Mouse (Mus musculus) liver, adult (tissue): Measurements from ENCODE around the gene Ggn.

Source experiments
- GATA4 ChIP-seq: IDR thresholded peaks from 2 replicates; pipeline ENCODE4 v1.6.1; 2014; ENCODE audit warnings: mild to moderate bottlenecking, low read length; ENCODE audit not compliant: insufficient replicate concordance

The Ggn gene

DNA sequence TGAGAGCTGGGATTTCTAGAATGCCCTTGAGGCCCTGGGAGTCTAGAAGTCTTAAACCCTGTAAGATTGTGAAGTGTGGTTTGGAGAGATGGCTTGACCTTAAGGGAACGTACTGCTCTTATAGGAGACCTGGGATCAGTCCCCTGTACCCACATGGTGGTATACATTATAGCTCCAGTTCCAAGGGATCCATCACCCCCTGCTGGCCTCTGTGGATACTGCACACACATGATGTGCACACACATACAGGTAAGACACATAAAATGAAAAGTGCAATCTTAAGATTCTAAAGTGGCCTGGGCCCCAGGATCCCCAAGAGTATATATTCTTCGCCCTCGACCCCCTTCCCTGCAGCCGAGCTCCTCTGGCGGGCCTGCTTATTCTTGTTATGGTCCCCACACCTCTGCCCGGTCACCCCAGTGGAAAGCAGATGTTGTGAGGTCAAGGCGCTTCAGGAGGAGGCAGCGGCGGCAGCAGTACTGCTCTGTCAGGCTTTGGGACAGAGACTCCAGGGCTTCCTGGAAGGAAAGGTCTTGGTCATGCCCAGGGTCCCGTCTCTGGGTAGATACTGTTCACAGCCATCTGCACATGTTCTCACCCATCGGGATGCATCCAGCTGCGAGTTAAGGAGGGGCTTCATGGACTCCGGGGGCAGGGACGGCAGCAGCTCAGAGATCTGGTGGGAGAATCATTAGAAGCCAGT, 15.8 kb upstream of the Ggn start:
- TF ChIP-seq GATA4 = no peak

DNA sequence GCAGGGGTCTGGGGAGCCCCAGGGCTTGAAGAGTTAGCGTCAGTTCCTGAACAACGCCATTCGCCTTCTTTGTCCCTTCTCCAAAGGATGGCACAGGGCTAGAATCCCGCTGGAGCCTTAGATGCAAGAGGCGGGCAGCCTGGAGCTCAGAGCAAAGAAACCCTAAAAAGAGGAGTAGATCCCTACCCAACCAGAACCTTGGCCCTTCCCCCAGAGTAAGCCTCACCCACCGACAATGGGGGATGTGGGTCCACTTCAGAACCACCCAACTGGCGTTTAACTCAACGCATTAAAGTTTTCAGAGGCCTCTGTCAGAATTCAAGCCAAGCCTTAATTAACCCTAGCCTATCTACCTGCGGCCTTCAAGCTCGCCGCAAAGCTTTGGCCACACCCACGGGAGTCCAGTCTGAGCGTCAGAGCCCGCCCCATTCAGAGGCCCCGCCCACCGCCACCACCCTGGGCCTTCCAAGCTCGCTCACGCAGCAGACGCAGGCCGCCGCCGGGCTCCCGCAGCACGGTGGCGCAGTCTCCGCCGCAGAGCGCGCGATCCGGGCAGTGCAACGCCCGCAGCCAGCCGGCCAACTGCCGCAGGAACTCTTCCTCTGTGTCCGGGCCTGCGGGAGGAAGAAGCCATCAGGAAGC, 14.7 kb upstream of the Ggn start:
- TF ChIP-seq GATA4 = no peak

DNA sequence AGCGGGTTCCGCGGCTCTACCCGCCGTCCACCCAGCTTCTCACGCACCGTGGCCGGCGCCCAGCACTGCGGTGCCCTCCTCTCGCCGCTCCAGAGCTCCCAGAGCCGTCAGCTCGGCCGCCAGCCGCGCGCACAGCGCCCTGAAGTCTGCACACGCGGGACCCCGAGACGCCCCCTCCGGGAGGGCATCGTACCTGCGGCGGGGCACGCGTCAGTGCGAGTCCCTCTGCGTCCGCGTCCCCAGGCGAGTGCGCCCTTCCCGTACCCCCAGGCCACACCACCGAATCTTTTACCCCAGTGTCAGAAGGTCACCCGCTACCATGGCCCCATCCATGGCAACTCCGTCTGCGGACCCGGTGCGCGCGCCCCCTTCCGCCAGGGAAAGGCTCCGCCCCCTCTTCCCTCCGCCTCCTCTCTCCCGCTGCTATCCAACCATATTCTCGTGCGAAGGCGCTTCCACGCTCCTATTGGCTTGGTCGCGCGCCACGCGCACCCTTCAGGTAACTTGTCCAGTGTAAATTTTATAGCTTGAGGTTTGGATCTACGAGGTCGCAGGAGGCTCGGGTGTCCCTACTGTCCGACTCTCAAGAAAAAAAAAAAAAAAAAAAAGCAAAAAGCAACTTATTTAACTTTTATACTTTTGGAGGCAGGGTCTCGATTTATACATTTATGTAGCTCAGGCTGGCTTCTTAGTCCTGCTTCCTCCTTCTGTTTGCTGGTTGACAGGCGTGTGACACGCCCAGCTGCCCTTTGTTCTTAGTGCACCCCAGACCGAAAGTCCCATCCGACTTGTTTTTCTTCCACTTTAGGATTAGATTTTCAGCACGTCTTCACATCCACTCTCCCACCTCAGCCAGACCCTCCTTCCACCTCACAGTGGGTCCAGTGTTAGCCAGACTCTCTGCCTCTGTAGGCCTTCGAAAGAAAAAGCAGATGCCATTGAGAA, 13.9 kb upstream of the Ggn start, which contains the start of gene Fam98c:
TSS of gene Fam98c (minus strand) at position 397 of the 945 bp plus-strand sequence.
- no peak for TF ChIP-seq GATA4

DNA sequence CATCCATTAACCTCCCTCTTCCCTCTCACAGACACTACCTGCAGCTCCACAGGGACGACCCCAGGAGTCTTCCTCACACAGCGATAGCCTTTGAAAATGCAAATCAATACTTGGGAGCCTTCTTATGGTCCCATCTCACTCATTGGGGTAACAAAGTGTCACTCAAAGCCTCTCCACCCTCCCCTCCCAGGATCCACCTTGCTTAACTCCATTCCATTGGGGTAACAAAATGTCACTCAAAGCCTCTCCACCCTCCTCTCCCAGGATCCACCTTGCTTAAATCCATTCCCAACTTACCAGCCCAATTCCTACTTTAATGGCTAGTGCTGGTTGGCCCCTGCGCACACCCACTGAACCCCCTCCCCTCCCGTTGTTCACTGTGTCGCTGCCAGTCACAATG, 11.7 kb upstream of the Ggn start:
- TF ChIP-seq GATA4 = no peak

DNA sequence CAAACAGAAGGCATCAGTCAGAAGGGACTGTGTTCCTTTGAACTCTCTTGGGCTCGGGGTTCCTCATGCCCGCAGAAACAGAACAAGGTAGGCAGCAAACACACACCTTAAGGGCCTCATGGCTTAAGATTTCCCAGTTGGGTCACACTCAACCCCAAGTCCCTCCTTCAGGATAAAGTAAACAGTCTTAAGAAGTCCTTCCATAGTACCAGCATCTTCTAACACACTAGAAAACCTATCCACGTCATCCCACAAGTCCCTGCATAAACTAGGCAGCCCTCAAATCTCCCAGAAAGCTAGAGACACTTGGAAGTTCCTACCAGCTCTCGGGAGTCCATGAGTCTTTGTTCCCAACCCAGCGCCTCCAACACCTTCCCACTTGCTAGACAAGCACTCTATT, 7.7 kb upstream of the Ggn start:
- TF ChIP-seq GATA4 = no peak

DNA sequence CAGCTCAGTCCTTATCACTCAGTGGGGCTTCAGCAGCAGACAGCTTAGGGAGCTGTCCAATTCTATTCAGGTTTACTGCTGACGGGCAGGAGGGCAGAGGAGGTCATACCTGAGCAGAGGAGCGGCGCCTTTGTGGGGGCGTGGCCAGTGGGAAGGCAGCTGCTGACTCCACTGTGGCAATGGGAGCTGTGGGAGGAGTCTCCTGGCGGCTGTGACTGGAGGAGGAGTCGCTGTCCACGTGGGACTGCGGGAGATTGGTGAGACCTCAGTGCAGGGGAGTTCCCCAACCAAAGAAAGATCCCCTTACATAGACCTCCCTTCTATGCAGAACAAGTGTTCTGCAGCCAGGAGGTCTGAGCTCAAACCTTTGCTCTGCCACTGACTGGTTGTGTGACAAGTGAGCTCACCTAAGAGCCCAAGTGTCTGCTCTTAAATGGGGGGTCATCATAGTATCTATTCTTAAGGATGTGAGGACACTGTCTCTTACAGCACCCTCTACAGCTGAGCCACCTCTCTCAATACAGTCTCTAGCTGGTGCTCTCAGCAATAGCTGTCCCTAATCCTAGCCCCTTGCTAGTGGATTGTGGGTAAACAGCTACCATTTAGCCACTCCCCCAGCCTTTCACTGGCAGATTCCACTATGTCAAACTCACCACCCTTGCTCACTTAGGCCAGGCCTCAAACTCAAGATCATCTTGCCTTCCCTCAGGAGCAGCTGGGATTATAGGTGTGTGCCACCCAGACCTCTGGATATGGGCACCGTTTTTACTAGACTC, 7.1 kb upstream of the Ggn start:
- no peak for TF ChIP-seq GATA4

DNA sequence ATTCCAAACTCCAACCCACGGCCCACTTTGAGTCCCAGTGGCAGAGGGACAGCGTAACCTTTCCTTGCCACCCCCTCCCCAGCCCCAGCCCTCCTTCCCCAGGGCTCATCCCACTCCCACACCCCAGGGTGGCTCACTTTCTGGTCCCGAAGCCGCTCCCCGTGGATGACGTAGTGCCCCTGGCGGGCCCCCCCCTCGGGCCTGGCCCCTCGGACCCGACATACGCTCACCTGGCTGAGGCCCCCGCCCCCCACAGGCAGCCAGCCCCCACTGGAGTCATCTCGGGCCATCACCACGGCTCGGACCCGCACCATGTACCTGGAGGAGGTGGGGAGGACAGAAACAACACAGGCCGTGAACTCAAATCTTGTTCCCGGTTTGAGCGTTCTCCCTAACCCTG, 2.4 kb upstream of the Ggn start:
- no peak for TF ChIP-seq GATA4

DNA sequence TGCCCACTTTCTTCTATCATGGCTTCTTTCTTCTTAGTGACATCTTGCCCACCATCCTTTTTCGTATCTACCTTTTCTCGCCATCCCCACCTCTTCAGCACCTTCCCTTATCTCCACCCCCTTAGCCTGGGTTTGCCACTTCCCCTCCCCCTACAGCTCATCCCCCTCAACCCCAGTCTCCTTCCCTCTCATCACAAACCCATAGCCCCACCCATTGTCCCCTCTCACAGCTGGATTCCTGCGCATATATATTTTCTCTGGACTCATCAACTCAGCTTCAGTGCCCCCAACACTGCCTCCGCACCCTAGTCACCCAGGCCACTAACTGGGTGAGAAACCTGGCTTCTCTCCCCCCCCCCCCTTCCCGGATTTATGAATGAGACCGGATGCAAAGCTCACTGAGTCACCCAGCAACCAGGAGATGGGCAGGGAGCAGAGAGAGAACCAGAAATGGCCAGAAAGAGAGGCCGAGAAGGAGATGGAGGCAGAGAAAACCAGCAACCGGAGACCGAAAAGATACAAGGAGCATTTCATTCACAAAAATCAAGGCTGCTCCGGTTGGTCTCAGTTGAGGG, 1.8 kb upstream of the Ggn start:
- no peak for TF ChIP-seq GATA4

DNA sequence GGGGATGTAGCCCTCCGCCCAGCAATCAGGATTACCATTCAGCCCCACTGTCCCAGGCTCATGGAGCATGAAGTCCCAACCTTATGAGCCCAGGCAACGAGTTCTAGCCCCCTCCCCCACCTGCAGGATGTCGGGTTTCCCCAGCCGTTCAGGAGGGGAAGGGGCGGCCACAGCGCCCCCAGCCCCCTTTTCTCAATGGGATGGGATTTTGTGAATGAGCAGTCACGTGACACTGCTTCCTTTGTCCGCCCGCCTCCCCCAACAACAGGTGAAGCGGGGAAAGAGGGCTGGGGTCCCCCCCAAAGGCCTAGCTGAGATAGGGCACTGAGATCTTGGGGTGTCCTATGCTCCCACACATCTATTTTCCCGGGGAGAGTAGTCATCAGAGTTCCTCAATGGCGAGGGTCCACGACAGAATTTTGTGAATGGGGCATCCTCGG, 1.2 kb upstream of the Ggn start:
- no peak for TF ChIP-seq GATA4

DNA sequence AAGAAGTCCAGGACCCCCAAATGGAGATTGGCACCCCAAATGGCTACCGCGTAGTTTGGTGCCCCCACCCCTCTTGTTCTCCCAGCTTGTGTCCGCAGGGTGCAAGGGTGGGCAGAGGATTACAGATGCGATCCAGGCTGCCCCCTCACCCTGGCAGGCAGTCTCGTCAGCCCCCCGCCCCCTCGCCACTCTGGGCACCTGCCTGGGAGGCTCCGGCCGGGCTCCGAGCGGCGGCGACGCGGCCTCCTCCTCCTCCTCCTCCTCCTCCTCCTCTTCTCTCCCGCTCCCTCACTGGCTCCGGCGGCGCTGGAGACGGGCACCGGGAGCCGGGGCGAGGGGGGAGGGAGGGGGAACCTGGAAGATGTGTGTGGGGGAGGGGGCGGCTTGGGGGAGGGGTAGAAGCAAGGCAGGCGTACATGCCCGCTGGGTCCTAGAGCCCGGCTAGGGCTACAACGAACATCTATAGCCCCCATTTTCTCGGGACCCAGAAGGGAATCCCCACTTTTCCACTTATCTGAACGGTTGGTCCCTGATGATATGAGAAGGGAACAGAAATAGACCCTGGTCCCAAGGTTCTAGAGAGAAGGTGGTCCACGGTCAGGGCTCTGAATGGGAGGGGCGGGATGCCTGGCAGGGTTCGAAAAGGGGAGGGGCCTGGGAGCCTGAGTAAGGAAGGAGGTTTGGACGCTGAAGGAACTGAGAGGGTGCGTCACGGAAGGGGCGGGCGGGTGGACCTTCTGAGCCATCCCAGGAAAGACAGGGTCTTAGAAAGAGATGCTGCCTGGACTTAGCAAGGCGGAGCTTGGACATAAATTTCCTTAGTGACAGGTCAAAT, 562 bp upstream of the Ggn start:
- no peak for TF ChIP-seq GATA4

DNA sequence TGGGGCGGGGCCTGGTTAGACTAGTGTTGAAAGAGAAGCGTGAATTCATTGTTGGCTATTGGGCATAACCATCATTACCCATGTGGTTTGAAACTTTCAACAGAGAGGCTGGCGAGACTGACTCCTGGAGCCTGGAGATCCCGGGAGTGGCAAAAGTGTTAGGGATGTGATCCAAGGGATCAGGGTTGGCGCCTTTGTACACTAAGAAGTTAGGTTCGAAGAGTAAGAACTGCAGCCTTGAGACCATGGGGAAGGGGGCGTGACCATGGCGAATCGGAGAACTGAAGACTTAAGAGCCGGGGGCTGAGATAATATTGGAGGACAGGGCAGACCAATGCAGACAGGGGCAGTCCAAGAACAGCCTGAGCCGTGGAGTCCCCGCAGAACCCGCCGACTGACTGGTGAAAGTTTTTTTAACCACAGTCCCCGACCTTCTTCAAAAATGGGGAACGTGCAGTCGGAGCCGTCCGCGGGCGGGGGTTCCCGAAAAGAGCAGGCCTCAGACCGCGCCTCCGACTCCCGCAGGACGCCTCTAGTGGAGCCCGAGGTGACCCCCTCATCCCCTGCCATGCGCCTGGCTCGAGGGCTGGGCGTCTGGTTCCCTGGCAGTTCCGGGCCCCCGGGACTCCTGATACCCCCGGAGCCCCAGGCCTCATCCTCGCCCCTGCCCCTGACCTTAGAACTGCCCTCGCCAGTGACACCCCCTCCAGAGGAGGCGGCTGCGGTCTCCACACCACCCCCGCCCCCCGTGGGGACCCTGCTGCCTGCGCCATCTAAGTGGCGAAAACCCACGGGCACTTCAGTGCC, 948 bp downstream of the Ggn start:
- no peak for TF ChIP-seq GATA4

DNA sequence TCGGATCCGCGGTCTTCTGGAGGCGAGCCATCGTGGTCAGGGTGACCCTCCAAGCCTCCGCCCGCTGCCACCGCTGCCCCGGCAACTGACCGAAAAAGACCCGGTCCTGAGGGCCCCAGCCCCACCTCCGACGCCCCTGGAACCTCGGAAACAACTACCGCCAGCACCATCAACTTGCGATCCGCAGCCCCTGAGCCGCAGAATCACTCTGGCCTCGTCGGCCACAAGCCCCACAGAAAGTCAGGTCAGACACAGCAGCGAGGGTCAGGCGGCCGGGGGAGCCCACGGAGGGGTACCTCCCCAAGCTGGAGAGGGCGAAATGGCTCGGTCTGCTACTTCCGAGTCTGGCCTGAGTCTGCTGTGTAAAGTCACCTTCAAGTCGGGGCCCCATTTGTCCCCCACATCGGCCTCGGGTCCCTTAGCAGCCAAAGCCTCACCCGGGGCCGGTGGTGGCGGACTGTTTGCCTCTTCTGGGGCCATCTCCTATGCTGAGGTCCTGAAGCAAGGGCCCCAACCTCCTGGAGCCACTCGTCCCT, 1.6 kb downstream of the Ggn start:
- no peak for TF ChIP-seq GATA4
